Comparison of ENCODE assay signal across 16 mouse cellular contexts in the genomic region with DNA sequence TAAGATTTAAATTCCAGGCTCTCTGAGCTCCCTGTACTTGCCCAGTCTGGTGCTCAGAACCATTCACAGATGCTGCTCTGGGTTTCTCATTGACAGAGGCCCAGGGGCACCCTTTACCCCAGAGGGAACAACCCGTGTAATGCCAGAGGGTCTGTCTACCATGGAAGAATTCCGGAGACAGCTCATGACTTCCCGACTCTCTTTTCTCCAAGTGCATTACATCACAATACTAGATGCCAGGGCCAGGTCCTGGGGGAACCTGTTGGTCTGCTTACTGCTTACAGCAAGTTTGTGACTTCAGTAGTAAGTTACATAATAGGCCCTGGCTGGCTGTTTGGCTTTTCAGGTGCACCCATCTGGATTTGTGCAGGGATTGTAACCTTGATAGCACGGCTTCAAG. TPM values are rescaled to one million over a fixed set of nuclear protein-coding genes. Genes with fewer than 3 reads are reported as not detected.
DNase-seq lines count a peak whose midpoint lies in the region; ATAC-seq lines count a peak whose summit lies in the region.
"Had no signal": no experiment of that assay in that cellular context is flagged by ENCODE, and none has a peak within 500 bp of the region (broad histone marks: within the 10 kb centered on the region; RNA-seq: fewer than 3 reads in every experiment).

No protein-coding gene starts in this region.

- peak overlapping the region; percentile 51; the same call in 1 of the 2 replicates for H3K27ac ChIP-seq in embryonic facial prominence, embryonic 15.5 days (replicated peaks)
- H3K27ac ChIP-seq in hindbrain, embryonic 12.5 days, result no peak overlapping the region
- H3K27ac ChIP-seq: forebrain, embryonic 12.5 days; hindbrain, postnatal 0 days; liver, embryonic 12.5 days; neural tube, embryonic 12.5 days had no signal

- H3K4me3 ChIP-seq in embryonic facial prominence, embryonic 15.5 days (replicated peaks), result no peak overlapping the region
- no peak overlapping the region for H3K4me3 ChIP-seq in hindbrain, embryonic 12.5 days
- H3K4me3 ChIP-seq: forebrain, embryonic 12.5 days; liver, embryonic 12.5 days; neural tube, embryonic 12.5 days had no signal

- H3K9ac ChIP-seq in embryonic facial prominence, embryonic 15.5 days, result no peak overlapping the region
- H3K9ac ChIP-seq in hindbrain, embryonic 12.5 days, result no peak overlapping the region
- H3K9ac ChIP-seq: forebrain, embryonic 12.5 days; liver, embryonic 12.5 days; neural tube, embryonic 12.5 days had no signal

- no peaks in the 10 kb centered on the region for H3K9me3 ChIP-seq in embryonic facial prominence, embryonic 15.5 days (replicated peaks)
- H3K9me3 ChIP-seq in hindbrain, embryonic 12.5 days (replicated peaks), result no peaks in the 10 kb centered on the region
- H3K9me3 ChIP-seq: forebrain, embryonic 12.5 days; liver, embryonic 12.5 days; neural tube, embryonic 12.5 days had no signal

- no peak overlapping the region for H3K4me2 ChIP-seq in embryonic facial prominence, embryonic 15.5 days (replicated peaks)
- no peak overlapping the region for H3K4me2 ChIP-seq in hindbrain, embryonic 12.5 days (replicated peaks)
- H3K4me2 ChIP-seq: forebrain, embryonic 12.5 days; liver, embryonic 12.5 days; neural tube, embryonic 12.5 days had no signal

- no peaks in the 10 kb centered on the region for H3K27me3 ChIP-seq in embryonic facial prominence, embryonic 15.5 days
- no peaks in the 10 kb centered on the region for H3K27me3 ChIP-seq in hindbrain, embryonic 12.5 days
- H3K27me3 ChIP-seq: CH12.LX; forebrain, embryonic 12.5 days; liver, embryonic 12.5 days; neural tube, embryonic 12.5 days had no signal

- no peak; the same call in 1 of the 2 replicates for ATAC-seq in embryonic facial prominence, embryonic 15.5 days (ENCODE audit: insufficient number of reproducible peaks, low FRiP score, low TSS enrichment, low read depth)
- no peak for ATAC-seq in frontal cortex, adult (ENCODE audit: low TSS enrichment)
- no peak for ATAC-seq in hindbrain, embryonic 12.5 days (ENCODE audit: low FRiP score)
- ATAC-seq in megakaryocyte-erythroid progenitor cell, adult 5-6 weeks (replicated peaks; ENCODE audit: low FRiP score, low TSS enrichment, poor library complexity, severe bottlenecking), result no peak
- ATAC-seq: liver, embryonic 12.5 days had no signal

- peaks cover 5% of the 10 kb centered on the region; the same call in 1 of the 2 replicates for H3K4me1 ChIP-seq in embryonic facial prominence, embryonic 15.5 days
- 0 out of 2 replicates have a peak, but pooled peaks cover 2% of the 10 kb centered on the region for H3K4me1 ChIP-seq in hindbrain, embryonic 12.5 days
- H3K4me1 ChIP-seq: forebrain, embryonic 12.5 days; neural tube, embryonic 12.5 days had no signal

- DNase-seq in adipocyte (ENCODE audit: low spot score), result peak; percentile 38
- DNase-seq in kidney, postnatal 10 days, result peak; percentile 35
- DNase-seq in lung, postnatal 25 days (ENCODE audit: low spot score), result peak; percentile 70
- DNase-seq: cerebellum, postnatal 14 days; heart, postnatal 14 days; thymus, adult 18-20 months had no signal

- WGBS in embryonic facial prominence, embryonic 15.5 days, result 47% methylated on average over 4 of the region's 4 CpGs
- WGBS in hindbrain, embryonic 12.5 days, result 70% methylated on average over 4 of the region's 4 CpGs

- H3K36me3 ChIP-seq in embryonic facial prominence, embryonic 15.5 days, result no peaks in the 10 kb centered on the region
- no peaks in the 10 kb centered on the region for H3K36me3 ChIP-seq in hindbrain, embryonic 12.5 days
- H3K36me3 ChIP-seq: forebrain, embryonic 12.5 days; liver, embryonic 12.5 days; neural tube, embryonic 12.5 days had no signal

RNA-seq across cellular contexts. Expression of gene Afdn, which starts 45.7 kb away (rescaled TPM):
- 81.2 and 87.3 TPM in 2 replicates for polyA plus RNA-seq in embryonic facial prominence, embryonic 15.5 days (2015; fragmentation: Nextera tagmentation; extraction: Ambion mirVana)
- polyA plus RNA-seq in hindbrain, embryonic 12.5 days (2016; fragmentation: Nextera tagmentation; extraction: Ambion mirVana), result 153 and 156 TPM in 2 replicates
- total RNA-seq in megakaryocyte-erythroid progenitor cell, adult 5-6 weeks (2014; fragmentation: Nextera tagmentation), result 0.59 and 3.3 TPM in 2 replicates
- 4.8 and 10.6 TPM in 2 replicates for total RNA-seq in megakaryocyte-erythroid progenitor cell, adult 5-6 weeks (2017)

RNA-seq across cellular contexts. Expression of gene Tcte2, which starts 47.0 kb away (rescaled TPM):
- 4.6 and 6.3 TPM in 2 replicates for polyA plus RNA-seq in embryonic facial prominence, embryonic 15.5 days (2015; fragmentation: Nextera tagmentation; extraction: Ambion mirVana)
- polyA plus RNA-seq in hindbrain, embryonic 12.5 days (2016; fragmentation: Nextera tagmentation; extraction: Ambion mirVana), result 13.9 and 17.2 TPM in 2 replicates
- not detected in 2 replicates for total RNA-seq in megakaryocyte-erythroid progenitor cell, adult 5-6 weeks (2014; fragmentation: Nextera tagmentation)
- total RNA-seq in megakaryocyte-erythroid progenitor cell, adult 5-6 weeks (2017), result not detected in 2 replicates
- total RNA-seq: megakaryocyte, adult 5-6 weeks had no signal
